Mouse (Mus musculus) lung, postnatal 0 days (tissue): ENCODE data around the gene Kbtbd4.

Experiments
- CTCF ChIP-seq: IDR thresholded peaks from 2 replicates; pipeline ENCODE4 v1.5.1; 2016; ENCODE audit warnings: antibody characterized with exemption, mild to moderate bottlenecking
- EP300 ChIP-seq: IDR thresholded peaks from 2 replicates; pipeline ENCODE4 v1.6.1; 2016; ENCODE audit warnings: antibody characterized with exemption, mild to moderate bottlenecking, control low read depth

- TF ChIP-seq CTCF, result no peak
- no peak for TF ChIP-seq EP300
Measured at GRCm38 (mm10) chr2:90879419-90879818, 25.1 kb upstream of the Kbtbd4 start.
